Comparison of ENCODE assay signal across 13 mouse cellular contexts in genomic region chr7:84335766-84336579, GRCm38 (mm10).
DNase-seq lines count a peak whose midpoint lies in the region; ATAC-seq and TF ChIP-seq lines count a peak whose summit lies in the region.
"Had no signal": no experiment of that assay in that cellular context is flagged by ENCODE, and none has a peak within 500 bp of the region (broad histone marks: within the 10 kb centered on the region; RNA-seq: fewer than 3 reads in every experiment).

No protein-coding gene starts in this region.

- no peak for TF ChIP-seq CTCF in heart, adult 2 months (IDR thresholded peaks at IDR 0.05)
- TF ChIP-seq CTCF in embryonic fibroblast, embryonic 13.5 days (IDR thresholded peaks at IDR 0.05; ENCODE audit: borderline replicate concordance, insufficient read depth, low read length): no peak

- no peak for DNase-seq in heart, adult 2 months
- no peak for DNase-seq in midbrain, embryonic 10.5 days (ENCODE audit: low spot score)
- DNase-seq in urinary bladder, adult 18-20 months (ENCODE audit: low spot score in 2 of 2): no peak
- DNase-seq in gastrocnemius, adult 18-20 months (ENCODE audit: low spot score): no peak
- DNase-seq: cerebellum, adult 2 months; embryo, embryonic 11 days; kidney, adult 11 months; right cerebral cortex, postnatal 14 days had no signal

- WGBS in heart, embryonic 15.5 days: 44% methylated on average over 6 of the region's 6 CpGs
- 55% methylated on average over 6 of the region's 6 CpGs for WGBS in heart, adult 2 months
- WGBS in midbrain, embryonic 15.5 days: 73% methylated on average over 6 of the region's 6 CpGs
- 82% methylated on average over 6 of the region's 6 CpGs for WGBS in midbrain, embryonic 10.5 days

- no peaks in the 10 kb centered on the region for H3K9me3 ChIP-seq in heart, embryonic 15.5 days (replicated peaks)
- H3K9me3 ChIP-seq in midbrain, embryonic 15.5 days: no peaks in the 10 kb centered on the region
- H3K9me3 ChIP-seq in midbrain, embryonic 10.5 days (replicated peaks): no peaks in the 10 kb centered on the region
- H3K9me3 ChIP-seq: midbrain, embryonic 13.5 days had no signal

- intact Hi-C loops in heart, adult 2 months (cut with DNase I): no loop called here

- no peak overlapping the region for H3K4me3 ChIP-seq in heart, embryonic 15.5 days
- H3K4me3 ChIP-seq in heart, adult 2 months: no peak overlapping the region
- no peak overlapping the region for H3K4me3 ChIP-seq in midbrain, embryonic 15.5 days
- no peak overlapping the region for H3K4me3 ChIP-seq in midbrain, embryonic 10.5 days
- no peak overlapping the region for H3K4me3 ChIP-seq in embryonic fibroblast, embryonic 13.5 days (ENCODE audit: insufficient read depth, low read length)
- H3K4me3 ChIP-seq: midbrain, embryonic 13.5 days had no signal

- H3K36me3 ChIP-seq in heart, embryonic 15.5 days: no peaks in the 10 kb centered on the region
- H3K36me3 ChIP-seq in heart, adult 2 months (ENCODE audit: control insufficient read depth, insufficient read depth, low read length): no peaks in the 10 kb centered on the region
- peaks cover 2% of the 10 kb centered on the region; the same call in 1 of the 2 replicates for H3K36me3 ChIP-seq in midbrain, embryonic 15.5 days (replicated peaks)
- H3K36me3 ChIP-seq in midbrain, embryonic 10.5 days: peaks cover 73% of the 10 kb centered on the region

- H3K4me2 ChIP-seq in heart, embryonic 15.5 days: no peak overlapping the region
- H3K4me2 ChIP-seq in midbrain, embryonic 15.5 days: no peak overlapping the region
- H3K4me2 ChIP-seq: midbrain, embryonic 13.5 days had no signal

- TF ChIP-seq EP300 in heart, adult 2 months (IDR thresholded peaks at IDR 0.05; ENCODE audit: insufficient read depth, low read depth, low read length): no peak

- no peak for ATAC-seq in heart, embryonic 15.5 days (replicated peaks; ENCODE audit: insufficient number of reproducible peaks, insufficient read depth, low FRiP score, low read depth)
- ATAC-seq in midbrain, embryonic 15.5 days (replicated peaks): no peak
- ATAC-seq: midbrain, embryonic 13.5 days had no signal

- H3K4me1 ChIP-seq in heart, embryonic 15.5 days (replicated peaks): peaks cover 72% of the 10 kb centered on the region
- H3K4me1 ChIP-seq in heart, adult 2 months (ENCODE audit: control insufficient read depth, insufficient read depth, low read length): peaks cover 9% of the 10 kb centered on the region; the same call in 1 of the 2 replicates
- peaks cover 13% of the 10 kb centered on the region; the same call in 1 of the 2 replicates for H3K4me1 ChIP-seq in midbrain, embryonic 15.5 days
- peaks cover 2% of the 10 kb centered on the region; the same call in 1 of the 2 replicates for H3K4me1 ChIP-seq in midbrain, embryonic 10.5 days
- peaks cover 53% of the 10 kb centered on the region for H3K4me1 ChIP-seq in embryonic fibroblast, embryonic 13.5 days (ENCODE audit: control insufficient read depth, insufficient read depth, low read length)

- H3K9ac ChIP-seq in heart, embryonic 15.5 days: no peak overlapping the region
- no peak overlapping the region for H3K9ac ChIP-seq in heart, adult 2 months (ENCODE audit: low read depth, low read length)
- H3K9ac ChIP-seq in midbrain, embryonic 15.5 days: no peak overlapping the region
- H3K9ac ChIP-seq: liver, embryonic 14.5 days; midbrain, embryonic 13.5 days had no signal

- H3K27me3 ChIP-seq in heart, embryonic 15.5 days: no peaks in the 10 kb centered on the region
- H3K27me3 ChIP-seq in heart, adult 2 months (ENCODE audit: control insufficient read depth, insufficient read depth, low read length): no peaks in the 10 kb centered on the region
- H3K27me3 ChIP-seq in midbrain, embryonic 15.5 days (replicated peaks): no peaks in the 10 kb centered on the region
- H3K27me3 ChIP-seq in midbrain, embryonic 10.5 days (ENCODE audit: low read depth, poor library complexity, severe bottlenecking): no peaks in the 10 kb centered on the region
- H3K27me3 ChIP-seq: midbrain, embryonic 13.5 days had no signal

- no peak for TF ChIP-seq POLR2A in heart, adult 2 months (IDR thresholded peaks at IDR 0.05; ENCODE audit: insufficient read depth, low read depth, low read length)
- TF ChIP-seq POLR2A in embryonic fibroblast, embryonic 13.5 days (IDR thresholded peaks at IDR 0.05; ENCODE audit: low read depth, low read length): no peak

- H3K27ac ChIP-seq in heart, embryonic 15.5 days: peak overlapping the region; percentile 73
- H3K27ac ChIP-seq in heart, adult 2 months: no peak overlapping the region
- H3K27ac ChIP-seq in midbrain, embryonic 15.5 days: peak overlapping the region; percentile 24; the same call in 1 of the 2 replicates
- no peak overlapping the region for H3K27ac ChIP-seq in midbrain, embryonic 10.5 days (replicated peaks)
- peak overlapping the region; percentile 91 for H3K27ac ChIP-seq in embryonic fibroblast, embryonic 13.5 days (ENCODE audit: insufficient read depth, low read length)
- H3K27ac ChIP-seq: liver, embryonic 14.5 days; midbrain, embryonic 13.5 days had no signal

- H3K79me2 ChIP-seq in heart, adult 2 months (replicated peaks; ENCODE audit: control insufficient read depth, insufficient read depth, low read length): no peaks in the 10 kb centered on the region

Comparison
In these comparisons a context has a peak if more than half of its experiments do, and no peak if none do; other contexts are left out.
1. H3K27ac ChIP-seq: peak in heart, embryonic 15.5 days (single experiment), midbrain, embryonic 15.5 days (single experiment) and embryonic fibroblast, embryonic 13.5 days (single experiment); none in heart, adult 2 months (single experiment) and midbrain, embryonic 10.5 days (single experiment).